Comparison of ENCODE assay signal across 21 mouse cellular contexts in the genomic region with DNA sequence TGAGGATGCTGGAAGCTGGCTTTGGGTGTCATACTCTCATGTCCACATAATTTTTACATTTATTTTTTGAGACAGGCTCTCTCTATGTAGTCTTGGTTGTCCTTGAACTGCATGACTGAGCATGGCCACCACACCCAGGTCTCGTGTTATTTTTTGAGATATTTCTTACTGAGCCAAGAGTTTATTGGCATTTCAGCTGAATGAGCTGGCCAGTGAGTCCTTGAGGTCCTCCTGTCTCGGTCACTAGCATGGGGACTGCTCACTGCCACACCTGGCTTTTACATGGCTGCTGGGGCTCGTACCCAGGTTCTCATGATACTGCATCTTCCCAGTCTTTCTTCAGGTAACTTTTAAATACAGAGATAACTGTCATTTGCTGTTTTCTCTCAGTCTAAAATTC. TPM values are rescaled to one million over a fixed set of nuclear protein-coding genes. Genes with fewer than 3 reads are reported as not detected.
DNase-seq lines count a peak whose midpoint lies in the region; ATAC-seq and TF ChIP-seq lines count a peak whose summit lies in the region.
"Had no signal": no experiment of that assay in that cellular context is flagged by ENCODE, and none has a peak within 500 bp of the region (broad histone marks: within the 10 kb centered on the region; RNA-seq: fewer than 3 reads in every experiment).

No protein-coding gene starts in this region.

- in situ Hi-C loops in Patski (cut with MboI; ENCODE audit: low pct_unique_long_range_greater_than_20kb) = no loop called here

- CTCF ChIA-PET in Patski (lab: Charles Lee) = interaction anchor here (1.3 kb wide), 1 partner anchor 101 kb away, joined by 4 read pairs; no protein-coding TSS in a partner anchor

- intact Hi-C loops in heart, postnatal 25 days (cut with DNase I) = no loop called here

- H3K27me3 ChIP-seq in Patski = no peaks in the 10 kb centered on the region
- H3K27me3 ChIP-seq: CH12.LX; embryonic facial prominence, embryonic 12.5 days; forebrain, embryonic 13.5 days; forebrain, embryonic 15.5 days had no signal

- peak; percentile 24 to 66 for DNase-seq in adrenal gland, adult (ENCODE audit: inconsistent age in 2 of 2, low spot score in 1 of 2)
- no peak for DNase-seq in adrenal gland, postnatal 10 days
- DNase-seq in adrenal gland, postnatal 25 days = peak; percentile 3
- no peak for DNase-seq in adrenal gland, postnatal 4 days (ENCODE audit: low spot score in 2 of 2)
- DNase-seq in heart, adult 11 months = peak; percentile 84
- DNase-seq in heart, postnatal 25 days (ENCODE audit: low spot score) = no peak
- no peak for DNase-seq in Patski (ENCODE audit: low read depth, low spot score)
- DNase-seq in urinary bladder, adult 18-20 months (ENCODE audit: low spot score in 2 of 2) = no peak
- DNase-seq: adrenal gland, postnatal 14 days; cerebellum, adult 11 months; cerebellum, adult 18-20 months; cerebellum, adult 8-10 months; cerebellum, adult 9-11 months; cerebellum, postnatal 14 days; cerebellum, postnatal 36 days; forebrain, postnatal 0 days had no signal

- no peak for TF ChIP-seq CTCF in Patski (IDR thresholded peaks at IDR 0.05)

- POLR2A ChIA-PET in Patski (lab: Charles Lee) = interaction anchor here (0.9 kb wide), 1 partner anchor 9 kb away, joined by 3 read pairs; no protein-coding TSS in a partner anchor

- ATAC-seq in Patski = peak; percentile 39
- ATAC-seq: CD4-positive, CD25-positive, alpha-beta regulatory T cell, adult 4 months; forebrain, embryonic 13.5 days; forebrain, embryonic 15.5 days; forebrain, postnatal 0 days had no signal

RNA-seq across cellular contexts. Expression of a gene that starts 36.6 kb away (rescaled TPM):
- 10 to 100 TPM; 80.4 to 81.7 TPM for total RNA-seq in adrenal gland, postnatal 10 days (2021)
- total RNA-seq in adrenal gland, postnatal 25 days (2021) = 116 and 119 TPM in 2 replicates
- 10 to 100 TPM; 78.4 to 79.2 TPM for total RNA-seq in adrenal gland, postnatal 4 days (2021)
- 10 to 100 TPM; 65.2 to 67.2 TPM for total RNA-seq in heart, postnatal 25 days (2021)
- polyA plus RNA-seq in Patski (2021) = 75.5 TPM

RNA-seq across cellular contexts. Expression of a gene that starts 37.2 kb away (rescaled TPM):
- 10 to 100 TPM; 33.7 to 37.9 TPM for total RNA-seq in adrenal gland, postnatal 10 days (2021)
- 35.3 and 44.5 TPM in 2 replicates for total RNA-seq in adrenal gland, postnatal 25 days (2021)
- total RNA-seq in adrenal gland, postnatal 4 days (2021) = 10 to 100 TPM; 38.6 to 46.6 TPM
- total RNA-seq in heart, postnatal 25 days (2021) = 10 to 100 TPM; 20.7 to 21.3 TPM
- 54.7 TPM for polyA plus RNA-seq in Patski (2021)

RNA-seq across cellular contexts. Expression of a gene that starts 38.4 kb away (rescaled TPM):
- total RNA-seq in adrenal gland, postnatal 10 days (2021) = 100 to 1,000 TPM in 1 of 2 experiments, 10 to 100 TPM in 1; 71.8 to 105 TPM
- 38.8 and 55.6 TPM in 2 replicates for total RNA-seq in adrenal gland, postnatal 25 days (2021)
- 10 to 100 TPM; 41.4 to 41.7 TPM for total RNA-seq in adrenal gland, postnatal 4 days (2021)
- total RNA-seq in heart, postnatal 25 days (2021) = 10 to 100 TPM; 23.6 to 24.9 TPM
- polyA plus RNA-seq in Patski (2021) = 12.7 TPM

Comparison
In these comparisons a context has a peak if more than half of its experiments do, and no peak if none do; other contexts are left out.
1. DNase-seq: peak in adrenal gland, adult (2 of 2), adrenal gland, postnatal 25 days (single experiment) and heart, adult 11 months (single experiment); none in adrenal gland, postnatal 10 days (single experiment), adrenal gland, postnatal 4 days (0 of 2), heart, postnatal 25 days (single experiment), Patski (single experiment) and urinary bladder, adult 18-20 months (0 of 2).